Mouse (Mus musculus): ENCODE results near the gene Mrgprd. TPM values are rescaled to one million over a fixed set of nuclear protein-coding genes. Genes with fewer than 3 reads are reported as not detected.

The Mrgprd gene
- polyA plus RNA-seq, 1 experiment from 2014 or later: not detected

GRCm38 (mm10) chr7:145330641-145331040, 16.0 kb downstream of the Mrgprd start:
- H3K4me3 ChIP-seq (ENCODE audit: low read depth, low read length): no peak overlapping the region
- H3K9ac ChIP-seq (ENCODE audit: low read length): no peak overlapping the region
- no peak for DNase-seq (ENCODE audit: low spot score)
- no peaks in the 10 kb centered on the region for H3K36me3 ChIP-seq (ENCODE audit: control insufficient read depth, insufficient read depth, low read length)
- no peak for ATAC-seq (ENCODE audit: insufficient read depth, low FRiP score, low TSS enrichment)
- no peak overlapping the region for H3K27ac ChIP-seq (ENCODE audit: low read depth, low read length)
- H3K4me1 ChIP-seq (ENCODE audit: control insufficient read depth, insufficient read depth, low read length): no peaks in the 10 kb centered on the region
- no peaks in the 10 kb centered on the region for H3K9me3 ChIP-seq (ENCODE audit: control insufficient read depth, low read length)
- no peak overlapping the region for H3K4me2 ChIP-seq (ENCODE audit: low read depth)
- no peaks in the 10 kb centered on the region for H3K27me3 ChIP-seq (ENCODE audit: control insufficient read depth, insufficient read depth, low read length)
- WGBS: 68% methylated on average over 2 of the region's 2 CpGs

GRCm38 (mm10) chr7:145332376-145333041, 17.9 kb downstream of the Mrgprd start:
- no peak overlapping the region for H3K4me2 ChIP-seq (ENCODE audit: low read depth)
- H3K4me1 ChIP-seq (ENCODE audit: control insufficient read depth, insufficient read depth, low read length): no peaks in the 10 kb centered on the region
- WGBS: 57% methylated on average over 1 of the region's 1 CpGs
- no peak overlapping the region for H3K9ac ChIP-seq (ENCODE audit: low read length)
- no peak overlapping the region for H3K27ac ChIP-seq (ENCODE audit: low read depth, low read length)
- ATAC-seq (ENCODE audit: insufficient read depth, low FRiP score, low TSS enrichment) (no peak), DNase-seq (ENCODE audit: low spot score) (no peak)
- no peaks in the 10 kb centered on the region for H3K27me3 ChIP-seq (ENCODE audit: control insufficient read depth, insufficient read depth, low read length)
- H3K4me3 ChIP-seq (ENCODE audit: low read depth, low read length): no peak overlapping the region
- H3K9me3 ChIP-seq (ENCODE audit: control insufficient read depth, low read length): no peaks in the 10 kb centered on the region
- no peaks in the 10 kb centered on the region for H3K36me3 ChIP-seq (ENCODE audit: control insufficient read depth, insufficient read depth, low read length)

GRCm38 (mm10) chr7:145333936-145334335, 19.3 kb downstream of the Mrgprd start:
- Histone ChIP-seq H3K27me3 (ENCODE audit: control insufficient read depth, insufficient read depth, low read length) (no peaks in the 10 kb centered on the region), H3K4me1 (ENCODE audit: control insufficient read depth, insufficient read depth, low read length) (no peaks in the 10 kb centered on the region), H3K36me3 (ENCODE audit: control insufficient read depth, insufficient read depth, low read length) (no peaks in the 10 kb centered on the region), H3K4me3 (ENCODE audit: low read depth, low read length) (no peak overlapping the region), H3K9ac (ENCODE audit: low read length) (no peak overlapping the region), H3K27ac (ENCODE audit: low read depth, low read length) (no peak overlapping the region), H3K4me2 (ENCODE audit: low read depth) (no peak overlapping the region), H3K9me3 (ENCODE audit: control insufficient read depth, low read length) (no peaks in the 10 kb centered on the region)
- 90% methylated on average over 6 of the region's 6 CpGs for WGBS
- no peak for ATAC-seq (ENCODE audit: insufficient read depth, low FRiP score, low TSS enrichment)
- no peak for DNase-seq (ENCODE audit: low spot score)

GRCm38 (mm10) chr7:145334428-145335027, 19.9 kb downstream of the Mrgprd start:
- no peaks in the 10 kb centered on the region for H3K36me3 ChIP-seq (ENCODE audit: control insufficient read depth, insufficient read depth, low read length)
- H3K9ac ChIP-seq (ENCODE audit: low read length): no peak overlapping the region
- DNase-seq (ENCODE audit: low spot score) (no peak), ATAC-seq (ENCODE audit: insufficient read depth, low FRiP score, low TSS enrichment) (no peak)
- no peaks in the 10 kb centered on the region for H3K27me3 ChIP-seq (ENCODE audit: control insufficient read depth, insufficient read depth, low read length)
- H3K4me2 ChIP-seq (ENCODE audit: low read depth): no peak overlapping the region
- no peak overlapping the region for H3K4me3 ChIP-seq (ENCODE audit: low read depth, low read length)
- no peaks in the 10 kb centered on the region for H3K4me1 ChIP-seq (ENCODE audit: control insufficient read depth, insufficient read depth, low read length)
- no peak overlapping the region for H3K27ac ChIP-seq (ENCODE audit: low read depth, low read length)
- H3K9me3 ChIP-seq (ENCODE audit: control insufficient read depth, low read length): no peaks in the 10 kb centered on the region
- WGBS: 67% methylated on average over 4 of the region's 4 CpGs

GRCm38 (mm10) chr7:145335199-145335598, 20.6 kb downstream of the Mrgprd start:
- ATAC-seq (ENCODE audit: insufficient read depth, low FRiP score, low TSS enrichment): no peak

GRCm38 (mm10) chr7:145335616-145336332, 21.1 kb downstream of the Mrgprd start:
- Histone ChIP-seq H3K4me1 (ENCODE audit: control insufficient read depth, insufficient read depth, low read length) (no peaks in the 10 kb centered on the region), H3K4me2 (ENCODE audit: low read depth) (no peak overlapping the region), H3K9ac (ENCODE audit: low read length) (no peak overlapping the region), H3K27me3 (ENCODE audit: control insufficient read depth, insufficient read depth, low read length) (no peaks in the 10 kb centered on the region), H3K9me3 (ENCODE audit: control insufficient read depth, low read length) (no peaks in the 10 kb centered on the region), H3K36me3 (ENCODE audit: control insufficient read depth, insufficient read depth, low read length) (no peaks in the 10 kb centered on the region), H3K4me3 (ENCODE audit: low read depth, low read length) (no peak overlapping the region), H3K27ac (ENCODE audit: low read depth, low read length) (no peak overlapping the region)
- no peak for ATAC-seq (ENCODE audit: insufficient read depth, low FRiP score, low TSS enrichment)
- WGBS: 88% methylated on average over 3 of the region's 3 CpGs
- no peak for DNase-seq (ENCODE audit: low spot score)

More at GRCm38 (mm10) chr7:145335199-145335598, 20.6 kb downstream of the Mrgprd start:
- Histone ChIP-seq H3K4me2 (ENCODE audit: low read depth) (no peak overlapping the region), H3K4me3 (ENCODE audit: low read depth, low read length) (no peak overlapping the region), H3K27ac (ENCODE audit: low read depth, low read length) (no peak overlapping the region), H3K4me1 (ENCODE audit: control insufficient read depth, insufficient read depth, low read length) (no peaks in the 10 kb centered on the region), H3K9me3 (ENCODE audit: control insufficient read depth, low read length) (no peaks in the 10 kb centered on the region), H3K9ac (ENCODE audit: low read length) (no peak overlapping the region), H3K36me3 (ENCODE audit: control insufficient read depth, insufficient read depth, low read length) (no peaks in the 10 kb centered on the region), H3K27me3 (ENCODE audit: control insufficient read depth, insufficient read depth, low read length) (no peaks in the 10 kb centered on the region)
- DNase-seq (ENCODE audit: low spot score): no peak

- no peaks in the 10 kb centered on the region for H3K4me1 ChIP-seq (ENCODE audit: control insufficient read depth, insufficient read depth, low read length)
- no peaks in the 10 kb centered on the region for H3K27me3 ChIP-seq (ENCODE audit: control insufficient read depth, insufficient read depth, low read length)
- no peaks in the 10 kb centered on the region for H3K9me3 ChIP-seq (ENCODE audit: control insufficient read depth, low read length)
- no peak overlapping the region for H3K4me2 ChIP-seq (ENCODE audit: low read depth)
- no peaks in the 10 kb centered on the region for H3K36me3 ChIP-seq (ENCODE audit: control insufficient read depth, insufficient read depth, low read length)
- ATAC-seq (ENCODE audit: insufficient read depth, low FRiP score, low TSS enrichment): no peak
- DNase-seq (ENCODE audit: low spot score): no peak
- 79% methylated on average over 2 of the region's 2 CpGs for WGBS
- H3K27ac ChIP-seq (ENCODE audit: low read depth, low read length): no peak overlapping the region
- no peak overlapping the region for H3K9ac ChIP-seq (ENCODE audit: low read length)
- H3K4me3 ChIP-seq (ENCODE audit: low read depth, low read length): no peak overlapping the region
Observed at GRCm38 (mm10) chr7:145337889-145338288, 23.3 kb downstream of the Mrgprd start.

GRCm38 (mm10) chr7:145340248-145340904, 25.7 kb downstream of the Mrgprd start:
- no peak for ATAC-seq (ENCODE audit: insufficient read depth, low FRiP score, low TSS enrichment)
- H3K36me3 ChIP-seq (ENCODE audit: control insufficient read depth, insufficient read depth, low read length): no peaks in the 10 kb centered on the region
- WGBS: 89% methylated on average over 5 of the region's 5 CpGs
- H3K27me3 ChIP-seq (ENCODE audit: control insufficient read depth, insufficient read depth, low read length): no peaks in the 10 kb centered on the region
- no peak overlapping the region for H3K4me2 ChIP-seq (ENCODE audit: low read depth)
- no peaks in the 10 kb centered on the region for H3K4me1 ChIP-seq (ENCODE audit: control insufficient read depth, insufficient read depth, low read length)
- H3K9ac ChIP-seq (ENCODE audit: low read length): no peak overlapping the region
- no peak overlapping the region for H3K27ac ChIP-seq (ENCODE audit: low read depth, low read length)
- H3K4me3 ChIP-seq (ENCODE audit: low read depth, low read length): no peak overlapping the region
- no peaks in the 10 kb centered on the region for H3K9me3 ChIP-seq (ENCODE audit: control insufficient read depth, low read length)
- DNase-seq (ENCODE audit: low spot score): peak; percentile 41

Data from neural tube, embryonic 11.5 days (tissue).